ENCODE assay signal across 12 mouse cellular contexts in genomic region chr11:58165072-58165471, GRCm38 (mm10). TPM values are rescaled to one million over a fixed set of nuclear protein-coding genes. Genes with fewer than 3 reads are reported as not detected.
A peak's percentile ranks its signal among the peaks of the same experiment; 100 is the strongest.
DNase-seq lines count a peak whose midpoint lies in the region; ATAC-seq and TF ChIP-seq lines count a peak whose summit lies in the region.
"Had no signal": no experiment of that assay in that cellular context is flagged by ENCODE, and none has a peak within 500 bp of the region (broad histone marks: within the 10 kb centered on the region; RNA-seq: fewer than 3 reads in every experiment).

No protein-coding gene starts in this region.

- peaks cover 2% of the 10 kb centered on the region; the same call in 1 of the 2 replicates for H3K4me1 ChIP-seq in heart, adult 2 months (ENCODE audit: control insufficient read depth, insufficient read depth, low read length)
- H3K4me1 ChIP-seq in kidney, embryonic 15.5 days, result peaks cover 9% of the 10 kb centered on the region

- no peak for ATAC-seq in kidney, embryonic 15.5 days (replicated peaks; ENCODE audit: low FRiP score)
- ATAC-seq: forebrain, embryonic 16.5 days had no signal

- no peaks in the 10 kb centered on the region for H3K79me2 ChIP-seq in heart, adult 2 months (replicated peaks; ENCODE audit: control insufficient read depth, insufficient read depth, low read length)

- 96% methylated on average over 2 of the region's 2 CpGs for WGBS in heart, adult 2 months
- WGBS in kidney, embryonic 15.5 days, result 94% methylated on average over 2 of the region's 2 CpGs

- no peak overlapping the region for H3K4me3 ChIP-seq in heart, adult 2 months
- no peak overlapping the region for H3K4me3 ChIP-seq in kidney, embryonic 15.5 days (replicated peaks)
- H3K4me3 ChIP-seq: heart, embryonic 10.5 days; hindbrain, embryonic 15.5 days; limb, embryonic 13.5 days had no signal

- intact Hi-C loops in heart, adult 2 months (cut with DNase I), result no loop called here
- intact Hi-C loops in heart, postnatal 14 days (cut with DNase I), result no loop called here

- no peaks in the 10 kb centered on the region for H3K36me3 ChIP-seq in heart, adult 2 months (ENCODE audit: control insufficient read depth, insufficient read depth, low read length)
- H3K36me3 ChIP-seq in kidney, embryonic 15.5 days, result peaks cover 65% of the 10 kb centered on the region

- H3K9ac ChIP-seq in heart, adult 2 months (ENCODE audit: low read depth, low read length), result no peak overlapping the region
- H3K9ac ChIP-seq in kidney, embryonic 15.5 days, result no peak overlapping the region
- H3K9ac ChIP-seq: hindbrain, embryonic 15.5 days; limb, embryonic 13.5 days had no signal

- no peaks in the 10 kb centered on the region for H3K27me3 ChIP-seq in heart, adult 2 months (ENCODE audit: control insufficient read depth, insufficient read depth, low read length)
- no peaks in the 10 kb centered on the region for H3K27me3 ChIP-seq in kidney, embryonic 15.5 days
- H3K27me3 ChIP-seq: hindbrain, embryonic 15.5 days; limb, embryonic 13.5 days had no signal

- H3K4me2 ChIP-seq in kidney, embryonic 15.5 days, result no peak overlapping the region
- H3K4me2 ChIP-seq: hindbrain, embryonic 15.5 days; limb, embryonic 13.5 days had no signal

- TF ChIP-seq EP300 in heart, adult 2 months (IDR thresholded peaks at IDR 0.05; ENCODE audit: insufficient read depth, low read depth, low read length), result no peak

- DNase-seq in heart, adult 2 months, result no peak
- no peak for DNase-seq in heart, postnatal 14 days
- DNase-seq in thymus, postnatal 0 days (ENCODE audit: low spot score), result peak; percentile 34
- DNase-seq in thymus, adult 18-20 months, result no peak
- no peak for DNase-seq in brain, embryonic 14.5 days (ENCODE audit: low read depth)
- peak; percentile 20 for DNase-seq in thymus, postnatal 36 days
- no peak for DNase-seq in layer of hippocampus, postnatal 36 days

- H3K27ac ChIP-seq in heart, adult 2 months, result no peak overlapping the region
- no peak overlapping the region for H3K27ac ChIP-seq in kidney, embryonic 15.5 days
- H3K27ac ChIP-seq: heart, embryonic 10.5 days; hindbrain, embryonic 15.5 days; limb, embryonic 13.5 days had no signal

- no peaks in the 10 kb centered on the region; the same call in 1 of the 2 replicates for H3K9me3 ChIP-seq in kidney, embryonic 15.5 days (replicated peaks)
- H3K9me3 ChIP-seq: heart, embryonic 10.5 days; hindbrain, embryonic 15.5 days; limb, embryonic 13.5 days had no signal

- TF ChIP-seq CTCF in heart, adult 2 months (IDR thresholded peaks at IDR 0.05), result peak; percentile 41
- peak; percentile 17; the same call in 1 of the 2 replicates for TF ChIP-seq CTCF in brain, embryonic 14.5 days (IDR thresholded peaks at IDR 0.05; ENCODE audit: borderline replicate concordance, extremely low read depth, insufficient read depth, insufficient read length)

- TF ChIP-seq POLR2A in heart, adult 2 months (IDR thresholded peaks at IDR 0.05; ENCODE audit: insufficient read depth, low read depth, low read length), result no peak
- TF ChIP-seq POLR2A in brain, embryonic 14.5 days (IDR thresholded peaks at IDR 0.05; ENCODE audit: borderline replicate concordance, extremely low read depth, insufficient read depth, insufficient read length, poor library complexity, severe bottlenecking), result no peak

RNA-seq across cellular contexts. Expression of gene Gemin5, which starts 3.3 kb away (rescaled TPM):
- total RNA-seq in heart, adult 2 months (2021), result 1 to 10 TPM; 9.1 to 9.3 TPM
- polyA plus RNA-seq in heart, adult 2 months (2012; rRNA removed), result 3.2 and 4.7 TPM in 2 replicates
- 1 to 10 TPM; 9.2 to 9.7 TPM for total RNA-seq in heart, postnatal 14 days (2021)
- polyA plus RNA-seq in thymus, postnatal 0 days (2015; fragmentation: Nextera tagmentation; extraction: Ambion mirVana), result 23.0 and 25.7 TPM in 2 replicates
- 12.2 and 15.6 TPM in 2 replicates for polyA plus RNA-seq in brain, embryonic 14.5 days (2012; rRNA removed)
- polyA plus RNA-seq in kidney, embryonic 15.5 days (2015; fragmentation: Nextera tagmentation; extraction: Ambion mirVana), result 24.5 and 24.7 TPM in 2 replicates
- 10 to 100 TPM; 20.4 to 22.0 TPM for total RNA-seq in layer of hippocampus, postnatal 36 days (2021)

RNA-seq across cellular contexts. Expression of gene Mrpl22, which starts 6.4 kb away (rescaled TPM):
- 10 to 100 TPM; 50.7 to 53.9 TPM for total RNA-seq in heart, adult 2 months (2021)
- polyA plus RNA-seq in heart, adult 2 months (2012; rRNA removed), result 48.4 and 48.6 TPM in 2 replicates
- total RNA-seq in heart, postnatal 14 days (2021), result 10 to 100 TPM; 47.1 to 49.9 TPM
- polyA plus RNA-seq in thymus, postnatal 0 days (2015; fragmentation: Nextera tagmentation; extraction: Ambion mirVana), result 137 and 139 TPM in 2 replicates
- 56.5 and 73.0 TPM in 2 replicates for polyA plus RNA-seq in brain, embryonic 14.5 days (2012; rRNA removed)
- polyA plus RNA-seq in kidney, embryonic 15.5 days (2015; fragmentation: Nextera tagmentation; extraction: Ambion mirVana), result 145 TPM in 2 replicates
- 10 to 100 TPM; 32.7 to 38.3 TPM for total RNA-seq in layer of hippocampus, postnatal 36 days (2021)

RNA-seq across cellular contexts. Expression of gene Igtp, which starts 34.3 kb away (rescaled TPM):
- total RNA-seq in heart, adult 2 months (2021), result 10 to 100 TPM in 1 of 2 experiments, 1 to 10 TPM in 1; 9.3 to 12.4 TPM
- 14.1 and 16.4 TPM in 2 replicates for polyA plus RNA-seq in heart, adult 2 months (2012; rRNA removed)
- total RNA-seq in heart, postnatal 14 days (2021), result 1 to 10 TPM; 3.8 to 4.8 TPM
- polyA plus RNA-seq in thymus, postnatal 0 days (2015; fragmentation: Nextera tagmentation; extraction: Ambion mirVana), result 65.3 and 67.3 TPM in 2 replicates
- 0.82 and 1.2 TPM in 2 replicates for polyA plus RNA-seq in brain, embryonic 14.5 days (2012; rRNA removed)
- 4.5 and 4.6 TPM in 2 replicates for polyA plus RNA-seq in kidney, embryonic 15.5 days (2015; fragmentation: Nextera tagmentation; extraction: Ambion mirVana)
- total RNA-seq in layer of hippocampus, postnatal 36 days (2021), result 1 to 10 TPM; 2.1 TPM

RNA-seq across cellular contexts. Expression of gene Irgm2, which starts 34.3 kb away (rescaled TPM):
- total RNA-seq in heart, adult 2 months (2021), result 10 to 100 TPM; 10.6 to 16.4 TPM
- polyA plus RNA-seq in heart, adult 2 months (2012; rRNA removed), result 11.9 and 18.3 TPM in 2 replicates
- total RNA-seq in heart, postnatal 14 days (2021), result 1 to 10 TPM; 6.9 to 7.0 TPM
- polyA plus RNA-seq in thymus, postnatal 0 days (2015; fragmentation: Nextera tagmentation; extraction: Ambion mirVana), result 12.1 and 12.5 TPM in 2 replicates
- 0.61 and 1.2 TPM in 2 replicates for polyA plus RNA-seq in brain, embryonic 14.5 days (2012; rRNA removed)
- polyA plus RNA-seq in kidney, embryonic 15.5 days (2015; fragmentation: Nextera tagmentation; extraction: Ambion mirVana), result 2.1 and 2.4 TPM in 2 replicates
- 1 to 10 TPM; 2.2 to 2.3 TPM for total RNA-seq in layer of hippocampus, postnatal 36 days (2021)

Comparison
In these comparisons a context has a peak if more than half of its experiments do, and no peak if none do; other contexts are left out.
1. DNase-seq: peak in thymus, postnatal 0 days (single experiment) and thymus, postnatal 36 days (2 of 2); none in heart, adult 2 months (0 of 2), heart, postnatal 14 days (0 of 2), thymus, adult 18-20 months (0 of 2), brain, embryonic 14.5 days (single experiment) and layer of hippocampus, postnatal 36 days (0 of 2).